Mouse (Mus musculus) embryonic facial prominence, embryonic 10.5 days (tissue): Measurements from ENCODE around the gene Olfr686. TPM values are rescaled to one million over a fixed set of nuclear protein-coding genes. Genes with fewer than 3 reads are reported as not detected.
A peak's percentile ranks its signal among the peaks of the same experiment; 100 is the strongest.

ENCODE experiments used
- DNase-seq: peaks from one replicate; pipeline ENCODE4 v3.0.0-alpha.2; 2017; ENCODE audit warnings: low spot score
- H3K27ac ChIP-seq: fragments of 300-500 bp; sonication (generic); replicated peaks from 2 replicates; pipeline ENCODE4 v1.5.1; 2016; ENCODE audit warnings: mild to moderate bottlenecking
- H3K27me3 ChIP-seq: fragments of 300-500 bp; sonication (generic); replicated peaks from 2 replicates; pipeline ENCODE4 v1.6.1; 2016; ENCODE audit warnings: low read depth, mild to moderate bottlenecking; ENCODE audit not compliant: poor library complexity, severe bottlenecking
- H3K36me3 ChIP-seq: fragments of 300-500 bp; sonication (generic); replicated peaks from 2 replicates; pipeline ENCODE4 v1.6.1; 2016; ENCODE audit warnings: mild to moderate bottlenecking, moderate library complexity
- H3K4me1 ChIP-seq: fragments of 300-500 bp; sonication (generic); 2 replicates; pipeline ENCODE4 v1.6.1; 2016
- H3K4me3 ChIP-seq: fragments of 300-500 bp; sonication (generic); 2 replicates; pipeline ENCODE4 v1.5.1; 2016; ENCODE audit warnings: mild to moderate bottlenecking, moderate library complexity
- H3K9me3 ChIP-seq: fragments of 300-500 bp; sonication (generic); 2 replicates; pipeline ENCODE4 v1.6.1; 2016; ENCODE audit warnings: mild to moderate bottlenecking
- WGBS: fragments of 180-500 bp; shearing (Covaris S2); methylation state at CpG from one replicate; pipeline ENCODE4 v1.1.7; 2016; 5-methylcytosine and 5-hydroxymethylcytosine counted together
- polyA plus RNA-seq: library from polyadenylated mRNA; unstranded; fragments of >200 nt; fragmentation: Nextera tagmentation; extraction: Ambion mirVana; gene quantifications from 2 replicates; pipeline ENCODE4 v1.2.1, GENCODE M21; 2016

Olfr686 gene
- polyA plus RNA-seq: not detected in 2 replicates

GRCm38 (mm10) chr7:105207385-105207784 is at the start of gene Olfr686:
Gene Olfr686 (minus strand): TSS chr7:105207485.
- DNase-seq: no peak
- Histone ChIP-seq H3K4me3 (no peak within 1 kb of the TSS), H3K27me3 (no peaks in the 10 kb centered on the region), H3K27ac (no peak within 1 kb of the TSS), H3K9me3 (no peaks in the 10 kb centered on the region), H3K36me3 (no peaks in the 10 kb centered on the region), H3K4me1 (no peaks in the 10 kb centered on the region)

- peak; percentile 29 for DNase-seq
- 68% methylated on average over 5 of the region's 5 CpGs for WGBS
Observed at GRCm38 (mm10) chr7:105256656-105257055, 49.4 kb upstream of the Olfr686 start.

GRCm38 (mm10) chr7:105248197-105248596 is 40.9 kb upstream of the Olfr686 start:
- no peak for DNase-seq
- H3K4me1 ChIP-seq: no peaks in the 10 kb centered on the region
- no peaks in the 10 kb centered on the region for H3K27me3 ChIP-seq
- H3K36me3 ChIP-seq: no peaks in the 10 kb centered on the region
- no peak overlapping the region for H3K4me3 ChIP-seq
- 63% methylated on average over 1 of the region's 1 CpGs for WGBS
- no peak overlapping the region for H3K27ac ChIP-seq
- no peaks in the 10 kb centered on the region for H3K9me3 ChIP-seq

More at GRCm38 (mm10) chr7:105256656-105257055, 49.4 kb upstream of the Olfr686 start:
- H3K27me3 ChIP-seq: no peaks in the 10 kb centered on the region
- no peaks in the 10 kb centered on the region for H3K4me1 ChIP-seq
- no peak overlapping the region for H3K4me3 ChIP-seq
- H3K9me3 ChIP-seq: no peaks in the 10 kb centered on the region
- no peaks in the 10 kb centered on the region for H3K36me3 ChIP-seq
- H3K27ac ChIP-seq: no peak overlapping the region

GRCm38 (mm10) chr7:105247671-105248070 is 40.4 kb upstream of the Olfr686 start:
- Histone ChIP-seq H3K4me1 (no peaks in the 10 kb centered on the region), H3K36me3 (no peaks in the 10 kb centered on the region), H3K27ac (no peak overlapping the region), H3K4me3 (no peak overlapping the region), H3K9me3 (no peaks in the 10 kb centered on the region), H3K27me3 (no peaks in the 10 kb centered on the region)
- WGBS: 85% methylated on average over 3 of the region's 3 CpGs
- DNase-seq: no peak

- no peak for DNase-seq
- WGBS: 89% methylated on average over 2 of the region's 2 CpGs
- Histone ChIP-seq H3K4me3 (no peak overlapping the region), H3K36me3 (no peaks in the 10 kb centered on the region), H3K9me3 (no peaks in the 10 kb centered on the region), H3K4me1 (no peaks in the 10 kb centered on the region), H3K27ac (no peak overlapping the region), H3K27me3 (no peaks in the 10 kb centered on the region)
Observed at GRCm38 (mm10) chr7:105229386-105229785, 22.1 kb upstream of the Olfr686 start.

GRCm38 (mm10) chr7:105228138-105228537 is 20.9 kb upstream of the Olfr686 start:
- H3K27ac ChIP-seq: no peak overlapping the region
- H3K27me3 ChIP-seq: no peaks in the 10 kb centered on the region
- H3K4me1 ChIP-seq: no peaks in the 10 kb centered on the region
- no peaks in the 10 kb centered on the region for H3K9me3 ChIP-seq
- H3K4me3 ChIP-seq: no peak overlapping the region
- no peak for DNase-seq
- H3K36me3 ChIP-seq: no peaks in the 10 kb centered on the region
- 94% methylated on average over 1 of the region's 1 CpGs for WGBS

GRCm38 (mm10) chr7:105226703-105227102 is 19.4 kb upstream of the Olfr686 start:
- H3K4me3 ChIP-seq: no peak overlapping the region
- no peak for DNase-seq
- H3K27ac ChIP-seq: no peak overlapping the region
- H3K27me3 ChIP-seq: no peaks in the 10 kb centered on the region
- no peaks in the 10 kb centered on the region for H3K4me1 ChIP-seq
- no peaks in the 10 kb centered on the region for H3K36me3 ChIP-seq
- H3K9me3 ChIP-seq: no peaks in the 10 kb centered on the region

GRCm38 (mm10) chr7:105226072-105226471 is 18.8 kb upstream of the Olfr686 start:
- Histone ChIP-seq H3K27me3 (no peaks in the 10 kb centered on the region), H3K4me1 (no peaks in the 10 kb centered on the region), H3K27ac (no peak overlapping the region), H3K36me3 (no peaks in the 10 kb centered on the region), H3K9me3 (no peaks in the 10 kb centered on the region), H3K4me3 (no peak overlapping the region)
- DNase-seq: no peak

GRCm38 (mm10) chr7:105218281-105218680 is 11.0 kb upstream of the Olfr686 start:
- Histone ChIP-seq H3K27me3 (no peaks in the 10 kb centered on the region), H3K36me3 (no peaks in the 10 kb centered on the region), H3K27ac (no peak overlapping the region), H3K4me1 (no peaks in the 10 kb centered on the region), H3K4me3 (no peak overlapping the region), H3K9me3 (no peaks in the 10 kb centered on the region)
- 64% methylated on average over 4 of the region's 4 CpGs for WGBS
- DNase-seq: no peak

- DNase-seq: no peak
- WGBS: 57% methylated on average over 1 of the region's 1 CpGs
Observed at GRCm38 (mm10) chr7:105214761-105215160, 7.5 kb upstream of the Olfr686 start.

GRCm38 (mm10) chr7:105185912-105186311 is 21.4 kb downstream of the Olfr686 start, which contains the start of gene Olfr685:
Gene Olfr685 (minus strand): TSS chr7:105186012.
- no peak within 1 kb of the TSS for H3K4me3 ChIP-seq
- H3K9me3 ChIP-seq: no peaks in the 10 kb centered on the region
- no peaks in the 10 kb centered on the region for H3K36me3 ChIP-seq
- WGBS: 90% methylated on average over 1 of the region's 1 CpGs
- no peaks in the 10 kb centered on the region for H3K27me3 ChIP-seq
- DNase-seq: no peak
- H3K4me1 ChIP-seq: no peaks in the 10 kb centered on the region
- no peak within 1 kb of the TSS for H3K27ac ChIP-seq

More at GRCm38 (mm10) chr7:105214761-105215160, 7.5 kb upstream of the Olfr686 start:
- Histone ChIP-seq H3K36me3 (no peaks in the 10 kb centered on the region), H3K27ac (no peak overlapping the region), H3K27me3 (no peaks in the 10 kb centered on the region), H3K4me3 (no peak overlapping the region), H3K9me3 (no peaks in the 10 kb centered on the region), H3K4me1 (no peaks in the 10 kb centered on the region)

- Histone ChIP-seq H3K4me1 (no peaks in the 10 kb centered on the region), H3K27ac (no peak overlapping the region), H3K9me3 (no peaks in the 10 kb centered on the region), H3K36me3 (no peaks in the 10 kb centered on the region), H3K27me3 (no peaks in the 10 kb centered on the region), H3K4me3 (no peak overlapping the region)
- DNase-seq: no peak
- WGBS: 57% methylated on average over 4 of the region's 4 CpGs
Observed at GRCm38 (mm10) chr7:105170773-105171172, 36.5 kb downstream of the Olfr686 start.

GRCm38 (mm10) chr7:105163553-105163952 is 43.7 kb downstream of the Olfr686 start, which contains the start of gene Olfr684:
Gene Olfr684 (minus strand): TSS chr7:105163653.
- 76% methylated on average over 1 of the region's 1 CpGs for WGBS
- Histone ChIP-seq H3K9me3 (no peaks in the 10 kb centered on the region), H3K27ac (no peak within 1 kb of the TSS), H3K4me1 (no peaks in the 10 kb centered on the region), H3K27me3 (no peaks in the 10 kb centered on the region), H3K36me3 (no peaks in the 10 kb centered on the region), H3K4me3 (no peak within 1 kb of the TSS)
- DNase-seq: no peak
